8 mouse cellular contexts compared by ENCODE assay signal in the genomic region with DNA sequence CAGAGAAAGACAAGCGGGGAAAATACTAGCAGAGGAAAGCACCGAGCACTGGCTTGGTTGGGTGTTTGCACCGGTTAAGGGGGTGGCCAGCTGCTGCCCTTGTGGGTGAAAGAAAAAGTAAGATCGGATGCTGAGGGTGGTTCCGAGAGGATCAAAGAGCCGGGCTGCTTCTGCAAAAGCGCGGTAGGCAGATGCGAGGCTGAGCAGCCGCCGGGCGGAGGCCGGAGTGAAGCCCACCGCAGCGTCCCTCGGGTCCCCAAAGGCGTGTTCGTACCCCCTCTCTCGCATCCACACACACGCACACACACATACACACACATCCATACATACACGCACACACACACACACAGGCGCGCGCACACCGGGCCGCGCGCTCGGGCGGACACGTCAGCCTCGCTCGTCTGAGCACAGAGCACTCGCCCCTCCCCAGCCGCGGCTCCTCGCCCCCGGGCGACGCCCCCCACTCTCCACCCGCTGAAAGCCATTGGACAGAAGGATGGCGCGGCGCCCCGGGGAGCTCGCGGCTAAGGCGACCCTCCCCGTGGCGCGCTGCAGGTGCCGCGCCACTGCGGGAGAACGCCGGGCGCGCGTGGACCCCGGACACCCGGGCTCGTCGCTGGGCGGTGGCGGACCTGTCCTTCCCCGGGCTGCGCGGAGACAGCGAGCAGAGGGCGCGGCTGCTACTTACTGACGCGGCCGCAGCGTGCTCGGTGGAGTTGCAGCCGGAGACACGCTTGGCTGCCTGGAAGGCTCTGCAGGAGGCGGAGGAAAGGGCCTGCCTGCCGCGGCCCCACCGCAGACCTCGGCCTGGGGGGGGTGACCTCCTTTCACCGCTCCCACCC. TPM values are rescaled to one million over a fixed set of nuclear protein-coding genes. Genes with fewer than 3 reads are reported as not detected.
DNase-seq lines count a peak whose midpoint lies in the region; ATAC-seq and TF ChIP-seq lines count a peak whose summit lies in the region.

No protein-coding gene starts in this region.

- H3K4me2 ChIP-seq in midbrain, embryonic 13.5 days (replicated peaks), result peak overlapping the region; percentile 88
- peak overlapping the region; percentile 95 for H3K4me2 ChIP-seq in stomach, embryonic 14.5 days (replicated peaks; ENCODE audit: low read depth, low read length)

- DNase-seq in adrenal gland, postnatal 10 days, result peak; percentile 37
- DNase-seq in adrenal gland, adult 8-10 months, result no peak
- no peak for DNase-seq in G1E (ENCODE audit: low spot score)
- DNase-seq in embryo, embryonic 11 days, result peak; percentile 85
- peak; percentile 75 to 88 for DNase-seq in left cerebral cortex, postnatal 10 days (ENCODE audit: extremely low spot score in 1 of 2, low spot score in 2 of 2)

- intact Hi-C loops in left cerebral cortex, postnatal 10 days (cut with DNase I), result loop anchor here (5.0 kb wide), 4 partner anchors 37 to 117 kb away; no protein-coding TSS in a partner anchor

- no peak for ATAC-seq in G1E (ENCODE audit: extremely low read depth, insufficient number of reproducible peaks, low FRiP score, poor library complexity, severe bottlenecking)
- ATAC-seq in hematopoietic stem cell, adult 5-6 weeks (replicated peaks in 1 of 2; ENCODE audit: insufficient read depth in 1 of 2, low FRiP score in 2 of 2, low TSS enrichment in 1 of 2, low read depth in 1 of 2, poor library complexity in 2 of 2, severe bottlenecking in 2 of 2), result peak; percentile 26 to 29
- ATAC-seq in midbrain, embryonic 13.5 days, result peak; percentile 90
- peak; percentile 73 for ATAC-seq in stomach, embryonic 14.5 days (ENCODE audit: insufficient number of reproducible peaks, insufficient read depth, low FRiP score, low read depth)

- H3K9ac ChIP-seq in midbrain, embryonic 13.5 days (replicated peaks), result peak overlapping the region; percentile 93
- peak overlapping the region; percentile 14; the same call in 1 of the 2 replicates for H3K9ac ChIP-seq in stomach, embryonic 14.5 days (replicated peaks; ENCODE audit: low read depth, low read length)

- TF ChIP-seq CTCF in G1E (IDR thresholded peaks at IDR 0.05; ENCODE audit: low read depth, low read length), result no peak

- H3K4me1 ChIP-seq in G1E (ENCODE audit: insufficient read depth, low read depth, low read length), result no peaks in the 10 kb centered on the region
- H3K4me1 ChIP-seq in midbrain, embryonic 13.5 days (replicated peaks), result peaks cover 66% of the 10 kb centered on the region
- H3K4me1 ChIP-seq in stomach, embryonic 14.5 days (ENCODE audit: control insufficient read depth, insufficient read depth, low read length), result no peaks in the 10 kb centered on the region

- peaks cover 31% of the 10 kb centered on the region for H3K9me3 ChIP-seq in G1E (replicated peaks)
- H3K9me3 ChIP-seq in midbrain, embryonic 13.5 days, result no peaks in the 10 kb centered on the region
- no peaks in the 10 kb centered on the region for H3K9me3 ChIP-seq in stomach, embryonic 14.5 days (ENCODE audit: control insufficient read depth, low read depth, low read length)

- peak overlapping the region; percentile 97 for H3K27ac ChIP-seq in midbrain, embryonic 13.5 days
- no peak overlapping the region for H3K27ac ChIP-seq in stomach, embryonic 14.5 days (ENCODE audit: low read length)

- peak overlapping the region; percentile 24; the same call in 1 of the 2 replicates for H3K4me3 ChIP-seq in G1E (ENCODE audit: low read depth, low read length)
- H3K4me3 ChIP-seq in midbrain, embryonic 13.5 days (replicated peaks), result peak overlapping the region; percentile 71
- H3K4me3 ChIP-seq in stomach, embryonic 14.5 days (ENCODE audit: low read depth, low read length), result peak overlapping the region; percentile 67

- WGBS in midbrain, embryonic 13.5 days, result under 1% methylated on average over 84 of the region's 84 CpGs
- WGBS in stomach, embryonic 14.5 days, result under 1% methylated on average over 79 of the region's 84 CpGs

- H3K27me3 ChIP-seq in G1E (ENCODE audit: insufficient read depth, low read length), result no peaks in the 10 kb centered on the region
- 0 out of 2 replicates have a peak, but pooled peaks cover 2% of the 10 kb centered on the region for H3K27me3 ChIP-seq in midbrain, embryonic 13.5 days
- peaks cover 43% of the 10 kb centered on the region for H3K27me3 ChIP-seq in stomach, embryonic 14.5 days (ENCODE audit: control insufficient read depth, insufficient read depth, low read length)

- H3K36me3 ChIP-seq in G1E (replicated peaks), result no peaks in the 10 kb centered on the region
- H3K36me3 ChIP-seq in midbrain, embryonic 13.5 days, result peaks cover 3% of the 10 kb centered on the region
- no peaks in the 10 kb centered on the region for H3K36me3 ChIP-seq in stomach, embryonic 14.5 days (ENCODE audit: control insufficient read depth, insufficient read depth, low read length)

RNA-seq across cellular contexts. Expression of gene Kcnk10, which starts 3.5 kb away (rescaled TPM):
- 1 to 10 TPM in 1 of 2 experiments, under 1 TPM in 1; 0.81 to 1.9 TPM for total RNA-seq in adrenal gland, postnatal 10 days (2021)
- under 1 TPM in 1 of 4 experiments, not detected in 3; 0.10 TPM for total RNA-seq in adrenal gland, adult 8-10 months (2022)
- not detected in 2 replicates for total RNA-seq in G1E (2014; fragmentation: Nextera tagmentation)
- total RNA-seq in G1E (2017), result 0.12 and 0.16 TPM in 2 replicates
- polyA plus RNA-seq in G1E (2012), result not detected in 2 replicates
- total RNA-seq in hematopoietic stem cell, adult 5-6 weeks (2017), result not detected in 2 replicates
- 10 to 100 TPM; 44.2 to 46.2 TPM for total RNA-seq in left cerebral cortex, postnatal 10 days (2021)
- polyA plus RNA-seq in midbrain, embryonic 13.5 days (2015; fragmentation: Nextera tagmentation; extraction: Ambion mirVana), result 51.8 and 53.9 TPM in 2 replicates
- polyA plus RNA-seq in stomach, embryonic 14.5 days (2014; fragmentation: Nextera tagmentation; extraction: Ambion mirVana), result 1.5 and 1.7 TPM in 2 replicates

RNA-seq across cellular contexts. Expression of gene Spata7, which starts 53.4 kb away (rescaled TPM):
- 10 to 100 TPM in 1 of 2 experiments, 1 to 10 TPM in 1; 7.7 to 10.8 TPM for total RNA-seq in adrenal gland, postnatal 10 days (2021)
- 10 to 100 TPM; 10.3 to 23.2 (median 14.0) TPM for total RNA-seq in adrenal gland, adult 8-10 months (2022)
- 27.5 and 39.5 TPM in 2 replicates for total RNA-seq in G1E (2014; fragmentation: Nextera tagmentation)
- 18.2 and 21.0 TPM in 2 replicates for total RNA-seq in G1E (2017)
- 8.2 and 8.3 TPM in 2 replicates for polyA plus RNA-seq in G1E (2012)
- total RNA-seq in hematopoietic stem cell, adult 5-6 weeks (2017), result 6.4 and 13.3 TPM in 2 replicates
- 10 to 100 TPM; 37.9 to 38.5 TPM for total RNA-seq in left cerebral cortex, postnatal 10 days (2021)
- polyA plus RNA-seq in midbrain, embryonic 13.5 days (2015; fragmentation: Nextera tagmentation; extraction: Ambion mirVana), result 29.9 and 31.9 TPM in 2 replicates
- 17.0 and 19.8 TPM in 2 replicates for polyA plus RNA-seq in stomach, embryonic 14.5 days (2014; fragmentation: Nextera tagmentation; extraction: Ambion mirVana)

Comparison
In these comparisons a context has a peak if more than half of its experiments do, and no peak if none do; other contexts are left out.
1. DNase-seq: peak in adrenal gland, postnatal 10 days (single experiment), embryo, embryonic 11 days (single experiment) and left cerebral cortex, postnatal 10 days (2 of 2); none in adrenal gland, adult 8-10 months (single experiment) and G1E (single experiment).
2. RNA of gene Kcnk10, which starts 3.5 kb away (total RNA-seq): 44.2 to 46.2 TPM in left cerebral cortex, postnatal 10 days; 0.81 to 1.9 TPM in adrenal gland, postnatal 10 days, 0.12 to 0.16 TPM in G1E, 0.10 TPM in adrenal gland, adult 8-10 months and not detected in hematopoietic stem cell, adult 5-6 weeks; every median in the first group is over 10 times any median in the second.
3. Peak in every context shown above with its lines, with median percentiles within 50 percentile points of each other: H3K4me3 ChIP-seq.